Mouse (Mus musculus) neural tube, embryonic 11.5 days (tissue): ENCODE results near the gene Nrgn. TPM values are rescaled to one million over a fixed set of nuclear protein-coding genes. Genes with fewer than 3 reads are reported as not detected.
A peak's percentile ranks its signal among the peaks of the same experiment; 100 is the strongest.

Source experiments
- ATAC-seq: fragments of 200-750 bp; cut with Nextera tagmentation; 2 replicates; pipeline ENCODE4 v1.8.0; 2017; ENCODE audit warnings: moderate number of reproducible peaks, mild to moderate bottlenecking, moderate TSS enrichment, moderate library complexity; ENCODE audit not compliant: insufficient read depth, low FRiP score, low TSS enrichment
- DNase-seq: peaks from one replicate; pipeline ENCODE4 v3.0.0-alpha.2; 2015; ENCODE audit warnings: low spot score
- H3K27ac ChIP-seq: fragments of 300-500 bp; sonication (generic); 2 replicates; pipeline ENCODE4 v1.5.1; 2014; ENCODE audit warnings: low read depth, mild to moderate bottlenecking, low read length
- H3K27me3 ChIP-seq: fragments of 300-500 bp; sonication (generic); 2 replicates; pipeline ENCODE4 v1.6.1; 2014; ENCODE audit warnings: mild to moderate bottlenecking, low read length, mixed read lengths; ENCODE audit not compliant: control insufficient read depth, insufficient read depth
- H3K36me3 ChIP-seq: fragments of 300-500 bp; sonication (generic); 2 replicates; pipeline ENCODE4 v1.6.1; 2014; ENCODE audit warnings: mild to moderate bottlenecking, low read length, moderate library complexity, mixed read lengths; ENCODE audit not compliant: control insufficient read depth, insufficient read depth
- H3K4me1 ChIP-seq: fragments of 300-500 bp; sonication (generic); 2 replicates; pipeline ENCODE4 v1.6.1; 2014; ENCODE audit warnings: low read length, mixed read lengths; ENCODE audit not compliant: control insufficient read depth, insufficient read depth
- H3K4me2 ChIP-seq: fragments of 300-500 bp; sonication (generic); 2 replicates; pipeline ENCODE4 v1.6.1; 2014; ENCODE audit warnings: low read depth, mild to moderate bottlenecking, moderate library complexity
- H3K4me3 ChIP-seq: fragments of 300-500 bp; sonication (generic); 2 replicates; pipeline ENCODE4 v1.5.1; 2014; ENCODE audit warnings: low read depth, low read length
- H3K9ac ChIP-seq: fragments of 300-500 bp; sonication (generic); 2 replicates; pipeline ENCODE4 v1.6.1; 2014; ENCODE audit warnings: mild to moderate bottlenecking, low read length
- H3K9me3 ChIP-seq: fragments of 300-500 bp; sonication (generic); 2 replicates; pipeline ENCODE4 v1.6.1; 2016; ENCODE audit warnings: low read length; ENCODE audit not compliant: control insufficient read depth
- WGBS: fragments of 180-500 bp; shearing (Covaris S2); extraction: QIAGEN DNeasy Blood & Tissue Kit; methylation state at CpG from one replicate; pipeline ENCODE4 v1.1.7; 2014; 5-methylcytosine and 5-hydroxymethylcytosine counted together
- polyA plus RNA-seq: library from polyadenylated mRNA; unstranded; fragments of >200 nt; fragmentation: Nextera tagmentation; extraction: Ambion mirVana; gene quantifications from 2 replicates; pipeline ENCODE4 v1.2.1, GENCODE M21; 2014

The Nrgn gene
- polyA plus RNA-seq, 1 experiment from 2014 or later, result 2.3 TPM

DNA sequence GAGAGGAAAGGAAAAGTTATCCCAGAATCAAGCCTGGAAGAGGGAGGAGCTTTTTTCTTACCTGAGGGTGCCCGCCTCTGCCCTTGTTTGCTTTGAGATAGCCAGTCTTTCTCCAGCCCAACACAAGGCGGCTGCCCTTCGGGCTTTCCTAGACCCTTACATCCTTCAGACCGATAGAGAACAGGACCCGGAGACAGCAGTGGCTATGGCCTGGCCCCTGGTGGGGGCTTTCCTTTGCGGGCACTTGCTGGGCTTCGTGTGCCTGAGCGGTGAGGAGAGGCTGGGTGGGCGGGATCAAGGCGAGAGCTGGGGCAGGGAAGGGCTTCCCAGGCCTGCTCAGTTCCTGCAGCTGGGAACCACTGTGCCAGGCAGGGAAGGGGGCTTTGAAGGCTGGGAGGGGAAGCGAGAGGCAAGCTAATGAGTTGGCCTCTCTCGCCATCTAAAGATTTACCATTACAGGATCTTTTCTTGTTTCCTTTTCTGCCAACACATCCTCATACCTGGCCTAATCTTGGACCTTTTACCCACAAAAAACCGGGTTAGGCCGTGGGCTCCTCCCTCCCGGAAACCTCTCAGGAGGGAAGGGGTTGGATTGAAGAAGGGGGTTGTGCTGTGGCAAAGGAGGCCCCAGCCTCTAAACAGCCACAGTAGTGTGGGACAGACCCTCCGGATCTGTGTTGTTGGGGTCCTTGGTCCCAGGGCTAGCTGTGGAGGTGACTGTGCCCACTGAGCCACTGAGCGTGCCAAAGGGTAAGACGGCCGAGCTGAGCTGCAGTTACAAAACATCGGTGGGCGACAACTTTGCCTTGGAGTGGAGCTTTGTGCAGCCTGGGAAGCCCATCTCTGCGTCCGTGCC, 13.3 kb downstream of the Nrgn start, which contains the start of gene Vsig2:
TSS of gene Vsig2 (plus strand) at position 86 of the 856 bp plus-strand sequence.
- Histone ChIP-seq H3K4me3 (no peak within 1 kb of the TSS), H3K36me3 (no peaks in the 10 kb centered on the region), H3K27me3 (peaks cover 5% of the 10 kb centered on the region; the same call in 1 of the 2 replicates), H3K9ac (no peak within 1 kb of the TSS), H3K4me1 (no peaks in the 10 kb centered on the region; the same call in 1 of the 2 replicates), H3K9me3 (no peaks in the 10 kb centered on the region), H3K4me2 (no peak within 1 kb of the TSS), H3K27ac (no peak within 1 kb of the TSS)
- DNase-seq (no peak), ATAC-seq (no peak)
- WGBS, result 48% methylated on average over 23 of the region's 23 CpGs

DNA sequence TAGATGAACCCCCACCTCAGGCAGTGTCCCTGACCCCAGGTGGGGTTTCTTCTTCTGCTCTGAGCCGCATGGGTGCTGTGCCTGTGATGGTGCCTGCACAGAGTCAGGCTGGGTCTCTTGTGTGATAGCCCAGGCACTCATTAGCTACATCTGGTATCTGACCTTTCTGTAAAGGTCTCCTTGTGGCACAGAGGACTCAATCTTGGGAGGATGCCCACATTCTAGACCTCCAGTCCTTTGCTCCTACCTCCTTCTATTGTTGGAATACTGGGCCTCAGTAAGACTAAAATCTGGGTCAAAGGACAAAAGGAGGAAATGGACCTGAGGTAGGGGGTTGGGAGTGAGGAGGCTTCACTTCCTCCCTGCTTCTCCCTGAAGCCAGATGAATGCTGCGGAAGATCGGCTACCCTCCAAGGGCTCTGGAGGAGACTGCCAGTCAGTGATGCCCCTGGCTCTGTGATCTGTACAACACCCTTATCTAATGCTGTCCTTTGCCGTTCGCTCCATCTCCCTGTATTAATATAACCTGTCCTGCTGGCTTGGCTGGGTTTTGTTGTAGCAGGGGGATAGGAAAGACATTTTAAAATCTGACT, 14.9 kb downstream of the Nrgn start:
- 77% methylated on average over 5 of the region's 5 CpGs for WGBS
- ATAC-seq (no peak), DNase-seq (no peak)
- Histone ChIP-seq H3K9ac (no peak overlapping the region), H3K27ac (no peak overlapping the region), H3K9me3 (no peaks in the 10 kb centered on the region), H3K4me3 (no peak overlapping the region), H3K36me3 (no peaks in the 10 kb centered on the region), H3K4me1 (no peaks in the 10 kb centered on the region), H3K27me3 (no peaks in the 10 kb centered on the region), H3K4me2 (no peak overlapping the region)

DNA sequence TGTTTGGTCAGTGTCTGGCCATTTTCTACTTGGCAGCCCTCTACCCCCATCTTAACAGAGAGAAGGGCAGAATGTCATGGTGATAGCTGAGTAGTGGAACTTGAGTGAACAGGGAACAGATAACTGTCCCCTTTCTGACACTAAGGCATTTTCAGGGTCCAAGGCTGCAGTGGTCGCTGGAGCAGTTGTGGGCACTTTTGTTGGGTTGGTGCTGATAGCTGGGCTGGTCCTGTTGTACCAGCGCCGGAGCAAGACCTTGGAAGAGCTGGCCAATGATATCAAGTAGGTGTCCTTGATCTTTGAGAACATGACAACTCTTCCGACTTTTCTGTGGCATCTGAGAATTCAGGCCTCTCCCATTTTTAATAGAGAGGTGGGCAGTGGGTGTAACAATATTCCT, 15.9 kb downstream of the Nrgn start:
- no peak overlapping the region for H3K4me3 ChIP-seq
- no peak overlapping the region for H3K4me2 ChIP-seq
- H3K9me3 ChIP-seq, result no peaks in the 10 kb centered on the region
- H3K36me3 ChIP-seq, result no peaks in the 10 kb centered on the region
- no peak for ATAC-seq
- no peak overlapping the region for H3K9ac ChIP-seq
- peaks cover 4% of the 10 kb centered on the region; the same call in 1 of the 2 replicates for H3K27me3 ChIP-seq
- 81% methylated on average over 4 of the region's 4 CpGs for WGBS
- H3K27ac ChIP-seq, result no peak overlapping the region
- no peak for DNase-seq
- no peaks in the 10 kb centered on the region for H3K4me1 ChIP-seq

DNA sequence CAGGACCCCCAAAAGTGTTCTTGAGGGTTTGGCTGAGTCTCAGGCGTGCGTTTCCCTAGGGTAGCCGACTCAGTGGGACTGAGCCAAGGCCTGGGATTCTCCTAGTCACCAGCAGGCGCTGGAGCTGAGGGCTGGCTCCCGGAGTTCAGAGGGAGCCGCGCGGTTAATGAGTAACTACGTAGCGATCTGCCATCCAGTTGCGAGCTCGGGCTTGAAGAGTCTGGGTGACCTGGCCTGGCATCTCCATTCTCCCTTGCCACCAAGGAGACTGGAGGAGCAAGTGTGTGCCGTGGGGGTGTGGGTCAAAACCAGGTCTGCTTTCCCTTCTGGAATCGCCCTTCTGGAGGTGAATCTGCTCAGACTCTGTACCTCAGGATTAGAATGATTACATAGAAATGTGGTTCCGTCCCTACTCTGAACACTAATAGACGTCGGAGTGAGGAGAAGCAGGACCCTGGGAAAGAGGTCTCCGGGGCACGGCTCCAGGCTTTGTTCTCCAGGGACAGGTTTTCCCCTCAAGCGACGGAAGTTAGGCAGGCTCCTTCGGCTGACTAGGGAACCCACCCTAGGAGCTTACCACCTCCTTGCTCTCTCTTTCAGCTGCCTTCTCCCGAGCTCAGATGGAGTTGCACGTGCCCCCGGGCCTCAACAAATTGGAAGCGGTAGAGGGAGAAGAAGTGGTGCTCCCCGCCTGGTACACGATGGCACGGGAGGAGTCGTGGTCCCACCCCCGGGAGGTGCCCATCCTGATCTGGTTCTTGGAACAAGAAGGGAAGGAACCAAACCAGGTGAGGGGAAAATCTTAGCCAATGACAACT, 21.6 kb downstream of the Nrgn start:
- H3K27ac ChIP-seq, result no peak overlapping the region
- DNase-seq, result peak; percentile 65

DNA sequence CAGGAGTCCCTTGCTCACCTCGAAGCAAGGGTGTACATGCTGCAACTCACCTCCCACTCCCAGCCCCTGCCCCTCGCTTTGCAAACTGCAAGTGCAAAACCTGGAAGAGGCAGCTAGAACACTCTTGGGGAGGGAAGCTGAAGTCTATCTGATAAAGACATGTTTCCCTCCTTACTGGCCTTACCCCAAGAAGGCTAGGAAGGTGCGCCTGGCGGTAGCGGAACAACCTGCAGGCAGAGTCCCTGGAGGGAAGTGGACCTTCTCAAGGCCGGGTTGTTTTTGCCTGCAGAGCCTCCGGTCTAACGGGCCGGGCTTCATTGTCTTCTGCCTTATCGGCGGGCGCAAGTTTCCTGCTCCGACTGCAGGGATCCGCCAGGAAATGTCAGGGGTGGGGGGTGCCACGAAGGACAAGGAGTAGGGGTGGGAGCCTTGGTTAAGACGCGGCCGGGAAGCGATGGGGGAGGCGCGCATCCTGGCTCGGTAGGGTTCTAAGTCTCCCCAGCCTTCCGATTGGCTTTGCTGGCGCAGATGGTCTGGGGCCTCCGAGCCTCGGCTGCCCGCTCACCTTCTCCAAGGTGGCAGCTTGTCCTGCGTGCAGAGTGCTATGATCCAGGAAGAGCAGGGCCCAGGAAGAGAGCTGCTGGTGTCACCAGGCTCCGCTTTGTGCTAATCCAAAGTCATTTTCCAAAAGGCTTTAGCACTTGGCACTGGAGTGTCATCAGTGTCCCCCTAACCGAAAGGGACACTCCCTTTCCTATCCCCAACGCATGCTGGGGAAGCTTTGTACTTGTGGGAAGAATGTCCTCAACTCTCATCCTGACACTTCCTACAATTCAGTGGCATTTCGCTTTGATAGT, 22.4 kb downstream of the Nrgn start:
- H3K4me3 ChIP-seq, result peak overlapping the region; percentile 24
- no peak overlapping the region for H3K27ac ChIP-seq
- ATAC-seq (no peak), DNase-seq (peak; percentile 51)
- under 1% methylated on average over 32 of the region's 32 CpGs for WGBS
- H3K4me1 ChIP-seq, result peaks cover 21% of the 10 kb centered on the region
- no peaks in the 10 kb centered on the region for H3K9me3 ChIP-seq
- H3K36me3 ChIP-seq, result no peaks in the 10 kb centered on the region
- peaks cover 62% of the 10 kb centered on the region for H3K27me3 ChIP-seq
- peak overlapping the region; percentile 26 for H3K9ac ChIP-seq
- H3K4me2 ChIP-seq, result peak overlapping the region; percentile 44

More for the DNA sequence above, 21.6 kb downstream of the Nrgn start:
- peak; percentile 71 for ATAC-seq
- H3K27me3 ChIP-seq, result peaks cover 60% of the 10 kb centered on the region
- peak overlapping the region; percentile 44 for H3K4me2 ChIP-seq
- under 1% methylated on average over 31 of the region's 31 CpGs for WGBS
- H3K4me3 ChIP-seq, result peak overlapping the region; percentile 24
- H3K4me1 ChIP-seq, result peaks cover 21% of the 10 kb centered on the region
- no peaks in the 10 kb centered on the region for H3K9me3 ChIP-seq
- H3K36me3 ChIP-seq, result no peaks in the 10 kb centered on the region
- H3K9ac ChIP-seq, result peak overlapping the region; percentile 26; the same call in 1 of the 2 replicates

DNA sequence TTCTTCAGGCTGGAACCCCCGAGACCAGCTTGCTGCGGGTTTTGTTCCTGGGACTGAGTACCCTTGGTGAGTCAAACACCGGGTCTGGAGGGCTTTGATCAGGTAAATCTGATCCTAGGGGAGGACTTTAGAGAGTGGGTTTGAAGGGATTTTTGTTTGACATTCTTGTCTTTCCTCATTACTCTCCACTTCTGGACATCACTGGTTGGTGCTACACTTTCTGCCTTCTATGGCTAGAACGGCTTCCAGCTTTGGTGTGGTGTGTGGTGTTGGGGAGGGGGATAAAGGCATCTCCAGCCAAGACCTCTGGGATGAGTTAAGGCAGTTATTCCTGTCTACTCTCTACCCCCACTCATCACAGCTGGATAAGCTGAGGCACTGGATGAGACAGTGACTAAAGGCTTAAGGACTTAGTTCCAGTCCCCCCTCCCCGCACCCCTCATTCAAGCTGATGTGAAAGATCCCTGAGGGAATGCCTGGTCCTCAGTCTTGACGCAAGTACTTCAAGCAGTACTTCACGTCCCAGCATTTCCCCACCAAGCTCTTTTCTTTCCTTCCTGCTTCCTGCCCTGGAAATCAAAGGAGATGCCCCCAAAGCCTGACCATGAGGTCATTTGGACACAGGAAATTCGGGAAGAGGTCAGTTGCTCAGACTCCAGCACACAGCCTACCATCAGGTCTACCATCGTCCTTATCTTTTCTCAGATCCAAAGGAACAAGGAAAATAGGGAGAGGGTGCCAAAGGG, 24.3 kb downstream of the Nrgn start:
- Histone ChIP-seq H3K36me3 (peaks cover 4% of the 10 kb centered on the region), H3K4me3 (peak overlapping the region; percentile 10; the same call in 1 of the 2 replicates), H3K27ac (no peak overlapping the region), H3K9me3 (no peaks in the 10 kb centered on the region), H3K9ac (no peak overlapping the region), H3K27me3 (peaks cover 62% of the 10 kb centered on the region), H3K4me2 (no peak overlapping the region), H3K4me1 (peaks cover 21% of the 10 kb centered on the region)
- DNase-seq (no peak), ATAC-seq (no peak)
- WGBS, result 21% methylated on average over 9 of the region's 9 CpGs

DNA sequence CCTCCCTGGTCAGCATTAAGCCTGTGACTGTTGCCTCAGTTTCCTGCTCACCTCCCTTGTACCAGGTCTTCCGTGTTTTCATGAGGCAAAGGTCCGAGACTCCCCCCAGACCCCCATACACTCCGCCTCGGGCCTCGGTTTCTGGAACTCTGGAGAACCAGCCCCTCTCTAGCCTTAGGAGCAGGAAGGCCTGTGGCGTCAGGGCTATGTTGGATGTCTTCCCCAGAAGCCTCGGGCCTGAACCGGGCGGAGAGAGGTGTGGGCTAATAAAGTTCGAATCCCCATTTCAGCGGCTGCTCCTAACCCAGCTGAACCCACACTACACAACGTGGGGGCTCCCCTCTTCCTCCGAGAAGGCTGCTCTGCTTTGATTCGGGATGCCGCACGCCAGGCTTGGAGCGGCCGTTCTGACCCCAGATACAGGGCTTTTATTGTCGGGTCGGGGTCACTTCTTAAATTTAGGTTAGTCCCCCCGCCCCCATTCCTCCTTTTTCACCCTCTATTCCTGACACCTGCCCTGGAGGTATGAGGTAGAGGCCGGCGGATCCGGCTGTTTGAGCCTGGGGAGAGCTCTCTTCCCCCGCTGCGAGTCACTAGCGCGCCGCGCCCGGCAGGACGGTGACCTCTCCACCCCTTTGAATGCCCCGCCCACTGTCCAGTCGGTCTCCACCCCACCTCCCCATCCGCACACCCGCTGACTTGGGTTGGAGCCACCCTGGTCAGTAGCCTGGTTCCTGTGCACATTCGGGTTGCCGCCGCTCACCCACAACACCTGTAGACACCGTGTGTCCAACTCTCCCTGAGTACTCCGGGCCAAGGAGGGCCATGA, 25.1 kb downstream of the Nrgn start, which contains the start of gene Esam:
TSS of gene Esam (plus strand) at position 683 of the 829 bp plus-strand sequence.
- Histone ChIP-seq H3K27ac (no peak within 1 kb of the TSS), H3K4me1 (peaks cover 21% of the 10 kb centered on the region), H3K4me2 (peak within 1 kb of the TSS; percentile 16; the same call in 1 of the 2 replicates), H3K9me3 (no peaks in the 10 kb centered on the region), H3K36me3 (peaks cover 9% of the 10 kb centered on the region), H3K9ac (no peak within 1 kb of the TSS), H3K4me3 (peak within 1 kb of the TSS; percentile 15; the same call in 1 of the 2 replicates), H3K27me3 (peaks cover 62% of the 10 kb centered on the region)
- DNase-seq (peak; percentile 35), ATAC-seq (no peak)
- 4% methylated on average over 41 of the region's 41 CpGs for WGBS
